Mouse (Mus musculus) heart, embryonic 11.5 days (tissue): ENCODE results near the gene Lrrc37a. TPM values are rescaled to one million over a fixed set of nuclear protein-coding genes. Genes with fewer than 3 reads are reported as not detected.
"Not testable (repeated sequence)": the region's sequence is repeated elsewhere in the genome, so short reads cannot be mapped to it uniquely, and the experiment has no call there.

Source experiments
- ATAC-seq: fragments of 200-750 bp; cut with Nextera tagmentation; replicated peaks from 2 replicates; pipeline ENCODE4 v1.8.0; 2017; ENCODE audit warnings: moderate library complexity; ENCODE audit not compliant: insufficient number of reproducible peaks, low FRiP score, low TSS enrichment
- H3K27ac ChIP-seq: fragments of 300-500 bp; sonication (generic); 2 replicates; pipeline ENCODE4 v1.5.1; 2014; ENCODE audit warnings: mild to moderate bottlenecking, low read depth, low read length
- H3K27me3 ChIP-seq: fragments of 300-500 bp; sonication (generic); 2 replicates; pipeline ENCODE4 v1.6.1; 2014; ENCODE audit warnings: mild to moderate bottlenecking, low read length, mixed read lengths; ENCODE audit not compliant: control insufficient read depth, insufficient read depth
- H3K36me3 ChIP-seq: fragments of 300-500 bp; sonication (generic); 2 replicates; pipeline ENCODE4 v1.6.1; 2014; ENCODE audit warnings: mild to moderate bottlenecking, low read length, moderate library complexity, mixed read lengths; ENCODE audit not compliant: control insufficient read depth, insufficient read depth
- H3K4me1 ChIP-seq: fragments of 300-500 bp; sonication (generic); 2 replicates; pipeline ENCODE4 v1.6.1; 2014; ENCODE audit warnings: low read length; ENCODE audit not compliant: control insufficient read depth, insufficient read depth
- H3K4me2 ChIP-seq: fragments of 300-500 bp; sonication (generic); 2 replicates; pipeline ENCODE4 v1.6.1; 2014; ENCODE audit warnings: mild to moderate bottlenecking, moderate library complexity
- H3K4me3 ChIP-seq: fragments of 300-500 bp; sonication (generic); 2 replicates; pipeline ENCODE4 v1.5.1; 2014; ENCODE audit warnings: low read depth, low read length
- H3K9ac ChIP-seq: fragments of 300-500 bp; sonication (generic); 2 replicates; pipeline ENCODE4 v1.6.1; 2014; ENCODE audit warnings: mild to moderate bottlenecking, low read depth, low read length, moderate library complexity
- H3K9me3 ChIP-seq: fragments of 300-500 bp; sonication (generic); replicated peaks from 2 replicates; pipeline ENCODE4 v1.6.1; 2016; ENCODE audit warnings: low read length; ENCODE audit not compliant: control insufficient read depth
- WGBS: fragments of 180-500 bp; shearing (Covaris S2); extraction: QIAGEN DNeasy Blood & Tissue Kit; methylation state at CpG from one replicate; pipeline ENCODE4 v1.1.7; 2014; ENCODE audit not compliant: insufficient replicate concordance; 5-methylcytosine and 5-hydroxymethylcytosine counted together
- polyA plus RNA-seq: library from polyadenylated mRNA; unstranded; fragments of >200 nt; fragmentation: Nextera tagmentation; extraction: Ambion mirVana; gene quantifications from 2 replicates; pipeline ENCODE4 v1.2.1, GENCODE M21; 2014

Gene Lrrc37a
- polyA plus RNA-seq, 1 experiment from 2014 or later: not detected

GRCm38 (mm10) chr11:103419667-103420066 lies 84.7 kb downstream of the Lrrc37a start:
- Histone ChIP-seq H3K27me3 (no peaks in the 10 kb centered on the region), H3K4me2 (no peak overlapping the region), H3K9ac (no peak overlapping the region), H3K4me3 (no peak overlapping the region), H3K4me1 (no peaks in the 10 kb centered on the region), H3K36me3 (no peaks in the 10 kb centered on the region), H3K27ac (no peak overlapping the region), H3K9me3 (no peaks in the 10 kb centered on the region; the same call in 1 of the 2 replicates)
- no peak for ATAC-seq
- WGBS: 81% methylated on average over 13 of the region's 13 CpGs

- Histone ChIP-seq H3K4me2 (no peak overlapping the region), H3K36me3 (no peaks in the 10 kb centered on the region), H3K9ac (no peak overlapping the region), H3K27ac (no peak overlapping the region), H3K4me1 (no peaks in the 10 kb centered on the region), H3K9me3 (no peaks in the 10 kb centered on the region; the same call in 1 of the 2 replicates), H3K4me3 (no peak overlapping the region), H3K27me3 (no peaks in the 10 kb centered on the region)
- ATAC-seq: no peak
- 75% methylated on average over 5 of the region's 5 CpGs for WGBS
Measured at GRCm38 (mm10) chr11:103419226-103419625, 85.2 kb downstream of the Lrrc37a start.

DNA sequence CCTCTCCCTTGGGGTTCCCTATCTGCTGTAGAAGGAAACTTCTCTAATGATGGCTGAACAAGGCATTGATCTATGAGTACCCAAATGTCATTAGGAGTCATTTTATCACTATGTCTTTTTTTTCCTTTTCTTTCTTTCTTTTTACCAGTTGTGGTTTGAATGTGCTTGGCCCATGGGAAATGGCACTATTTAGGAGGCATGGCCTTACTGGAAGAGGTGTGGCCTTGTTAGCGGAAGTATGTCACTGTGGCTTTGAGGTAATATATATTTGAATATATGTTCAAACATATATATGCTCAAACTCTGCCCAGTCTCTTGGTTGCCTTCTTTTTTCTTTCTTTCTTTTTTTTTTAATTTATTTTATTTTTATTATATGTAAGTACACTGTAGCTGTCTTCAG lies 90.9 kb downstream of the Lrrc37a start:
- WGBS: 83% methylated on average over 1 of the region's 1 CpGs

DNA sequence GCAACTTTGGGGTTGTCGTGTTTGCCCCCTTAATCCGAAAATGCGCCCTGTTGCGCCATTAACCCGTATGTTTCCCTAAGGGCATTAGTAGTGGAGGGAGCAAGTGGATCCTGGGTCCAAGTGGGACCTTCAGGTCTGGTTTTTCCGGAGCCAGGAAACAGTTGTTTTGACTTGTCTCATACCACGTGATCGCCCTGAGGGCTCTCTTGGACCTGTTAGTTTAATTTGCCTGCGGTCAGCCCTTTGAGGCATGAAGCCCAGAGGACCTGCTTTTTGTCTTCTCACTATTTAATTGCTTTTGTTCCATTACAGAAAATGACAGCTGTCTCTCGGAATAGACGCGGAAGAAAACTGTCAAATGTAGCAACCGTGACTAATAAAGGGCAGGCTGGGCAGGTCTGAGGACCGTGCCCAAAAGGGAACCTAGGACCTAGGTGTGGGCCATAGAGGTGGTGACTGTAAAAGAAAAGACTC lies 91.4 kb downstream of the Lrrc37a start:
- no peak overlapping the region for H3K27ac ChIP-seq
- no peaks in the 10 kb centered on the region; the same call in 1 of the 2 replicates for H3K9me3 ChIP-seq
- 0 out of 2 replicates have a peak, but pooled peaks have one; percentile 27 for ATAC-seq
- WGBS: 5% methylated on average over 14 of the region's 14 CpGs
- 0 out of 2 replicates have a peak, but pooled peaks cover 10% of the 10 kb centered on the region for H3K4me1 ChIP-seq
- H3K36me3 ChIP-seq: no peaks in the 10 kb centered on the region
- peak overlapping the region; percentile 87 for H3K9ac ChIP-seq
- no peaks in the 10 kb centered on the region for H3K27me3 ChIP-seq
- H3K4me2 ChIP-seq: peak overlapping the region; percentile 91
- peak overlapping the region; percentile 86 for H3K4me3 ChIP-seq

More for the DNA sequence above, 90.9 kb downstream of the Lrrc37a start:
- no peaks in the 10 kb centered on the region for H3K36me3 ChIP-seq
- 0 out of 2 replicates have a peak, but pooled peaks cover 10% of the 10 kb centered on the region for H3K4me1 ChIP-seq
- H3K27ac ChIP-seq: no peak overlapping the region
- no peaks in the 10 kb centered on the region for H3K27me3 ChIP-seq
- H3K9ac ChIP-seq: no peak overlapping the region
- H3K4me3 ChIP-seq: no peak overlapping the region
- H3K9me3 ChIP-seq: no peaks in the 10 kb centered on the region; the same call in 1 of the 2 replicates
- ATAC-seq: no peak
- peak overlapping the region; percentile 91 for H3K4me2 ChIP-seq

- Histone ChIP-seq H3K36me3 (no peaks in the 10 kb centered on the region), H3K4me3 (peak within 1 kb of the TSS; percentile 86), H3K27ac (peak within 1 kb of the TSS; percentile 38; the same call in 1 of the 2 replicates), H3K27me3 (no peaks in the 10 kb centered on the region), H3K9ac (peak within 1 kb of the TSS; percentile 87), H3K4me1 (0 out of 2 replicates have a peak, but pooled peaks cover 10% of the 10 kb centered on the region), H3K9me3 (no peaks in the 10 kb centered on the region), H3K4me2 (peak within 1 kb of the TSS; percentile 91)
- WGBS: under 1% methylated on average over 66 of the region's 67 CpGs
- peak; percentile 95 for ATAC-seq
Measured at GRCm38 (mm10) chr11:103411981-103412949, 92.1 kb downstream of the Lrrc37a start, which contains the start of gene Plekhm1. TSS of gene Plekhm1 (minus strand) at chr11:103412687.

DNA sequence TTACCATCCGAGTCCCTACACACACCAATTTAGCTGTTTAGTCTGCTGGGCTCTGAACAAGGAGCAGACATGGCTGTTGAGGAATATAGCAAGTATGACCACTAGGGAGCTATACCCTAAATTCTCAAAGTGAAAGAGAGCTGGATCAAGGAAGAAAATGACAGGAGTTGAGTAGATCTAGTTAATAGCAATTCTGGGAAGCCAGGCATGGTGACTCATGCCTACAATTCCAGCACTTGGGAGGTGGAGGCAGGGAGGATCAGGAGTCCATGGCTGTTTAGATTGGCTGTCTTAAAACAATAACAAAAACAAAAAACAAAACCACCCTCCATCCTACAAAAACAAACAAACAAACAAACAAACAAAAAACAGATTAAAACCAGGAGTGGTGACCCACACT lies 93.1 kb downstream of the Lrrc37a start:
- Histone ChIP-seq H3K4me1 (0 out of 2 replicates have a peak, but pooled peaks cover 10% of the 10 kb centered on the region), H3K27me3 (no peaks in the 10 kb centered on the region), H3K9me3 (no peaks in the 10 kb centered on the region), H3K4me2 (peak overlapping the region; percentile 91), H3K27ac (no peak overlapping the region), H3K4me3 (peak overlapping the region; percentile 86; the same call in 1 of the 2 replicates), H3K9ac (no peak overlapping the region), H3K36me3 (peaks cover 2% of the 10 kb centered on the region; the same call in 1 of the 2 replicates)
- no peak for ATAC-seq
- WGBS: 86% methylated on average over 1 of the region's 1 CpGs

DNA sequence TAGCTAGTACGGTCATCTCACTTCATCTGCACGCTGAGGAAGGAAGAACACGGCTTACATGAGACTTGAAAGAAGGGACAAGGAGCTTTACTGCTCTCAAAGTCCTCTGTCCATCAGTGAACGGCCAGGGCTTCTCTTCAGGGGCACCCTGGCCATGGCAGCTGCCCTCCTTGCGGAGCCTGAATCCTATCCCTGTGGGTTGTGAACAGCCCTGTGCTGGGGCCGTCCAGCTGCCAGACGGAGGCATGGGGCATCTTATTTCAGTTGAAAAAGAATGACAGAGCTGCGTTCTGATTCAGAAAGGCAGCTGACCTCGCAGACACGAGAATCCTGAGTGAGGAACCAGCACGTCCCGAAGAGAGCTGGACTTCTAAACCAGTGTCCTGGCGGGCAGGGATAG lies 95.5 kb downstream of the Lrrc37a start:
- Histone ChIP-seq H3K4me3 (no peak overlapping the region), H3K27me3 (no peaks in the 10 kb centered on the region), H3K9ac (no peak overlapping the region), H3K4me1 (0 out of 2 replicates have a peak, but pooled peaks cover 10% of the 10 kb centered on the region), H3K27ac (no peak overlapping the region), H3K36me3 (peaks cover 5% of the 10 kb centered on the region; the same call in 1 of the 2 replicates), H3K9me3 (no peaks in the 10 kb centered on the region), H3K4me2 (no peak overlapping the region)
- no peak for ATAC-seq
- WGBS: 89% methylated on average over 13 of the region's 13 CpGs

GRCm38 (mm10) chr11:103407136-103407535 lies 97.3 kb downstream of the Lrrc37a start:
- not testable (repeated sequence) for H3K9ac ChIP-seq, H3K27ac ChIP-seq, ATAC-seq, H3K27me3 ChIP-seq, H3K4me2 ChIP-seq, H3K4me1 ChIP-seq, H3K9me3 ChIP-seq, H3K4me3 ChIP-seq, H3K36me3 ChIP-seq
- WGBS: 72% methylated on average over 5 of the region's 5 CpGs
